Mouse (Mus musculus): ENCODE results near the gene Gm21650.
"Not testable (repeated sequence)": the region's sequence is repeated elsewhere in the genome, so short reads cannot be mapped to it uniquely, and the experiment has no call there.

Gm21650 gene

GRCm38 (mm10) chrY:77692508-77692907 is at the start of gene Gm21650:
Gene Gm21650, plus strand, starts transcription at chrY:77692808.
- DNase-seq (ENCODE audit: low spot score), result not testable (repeated sequence)
